Mouse (Mus musculus): Measurements from ENCODE around the gene Btbd8.

- TF ChIP-seq CTCF (IDR thresholded peaks at IDR 0.05; ENCODE audit: insufficient read depth, low read length) (no peak), POLR2A (IDR thresholded peaks at IDR 0.05; ENCODE audit: borderline replicate concordance, extremely low read depth, low read depth, low read length) (no peak)
Measured at GRCm38 (mm10) chr5:107518602-107519001, 80.8 kb downstream of the Btbd8 start.
